Mouse (Mus musculus): ENCODE measurements around the gene Serpinb9e. TPM values are rescaled to one million over a fixed set of nuclear protein-coding genes. Genes with fewer than 3 reads are reported as not detected.

Gene Serpinb9e
- not detected for polyA plus RNA-seq (2014; fragmentation: Illumina TruSeq; extraction: RNeasy Lipid Tissue Mini Kit (QIAGEN cat#74804); ENCODE audit: low read depth, low replicate concordance)

DNA sequence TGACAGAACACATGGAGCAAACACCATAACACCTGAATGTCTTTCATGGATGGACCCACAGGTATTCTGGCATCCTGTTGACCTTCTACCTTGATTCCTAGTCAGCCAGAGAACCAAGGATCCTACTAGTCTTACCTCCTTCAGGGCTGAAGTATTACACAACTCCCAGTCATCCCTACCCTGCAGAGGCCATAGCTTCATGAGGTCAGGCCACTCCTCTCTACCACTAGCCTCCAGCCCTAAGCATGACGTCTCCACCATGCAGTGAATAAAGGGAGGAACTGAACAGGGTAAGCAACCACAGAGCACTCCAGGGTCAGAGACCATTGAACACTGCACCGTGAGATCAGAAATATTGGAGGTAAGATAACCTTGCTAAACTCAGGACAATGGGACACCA, at the start of gene Serpinb9e:
Gene Serpinb9e (plus strand): TSS at position 301 of the 400 bp plus-strand sequence.

Other genes with a start within 250 kb of the Serpinb9e start
- 128 TPM for gene Serpinb9, start 246.4 kb upstream of the Serpinb9e start, polyA plus RNA-seq (2014; fragmentation: Illumina TruSeq; extraction: RNeasy Lipid Tissue Mini Kit (QIAGEN cat#74804); ENCODE audit: low read depth, low replicate concordance)
- 0.58 TPM for gene Serpinb9b, start 222.2 kb upstream of the Serpinb9e start, polyA plus RNA-seq (2014; fragmentation: Illumina TruSeq; extraction: RNeasy Lipid Tissue Mini Kit (QIAGEN cat#74804); ENCODE audit: low read depth, low replicate concordance)
- 2.4 TPM for gene Serpinb1b, start 171.0 kb upstream of the Serpinb9e start, polyA plus RNA-seq (2014; fragmentation: Illumina TruSeq; extraction: RNeasy Lipid Tissue Mini Kit (QIAGEN cat#74804); ENCODE audit: low read depth, low replicate concordance)
- not detected for gene Serpinb9c, start 89.9 kb upstream of the Serpinb9e start, polyA plus RNA-seq (2014; fragmentation: Illumina TruSeq; extraction: RNeasy Lipid Tissue Mini Kit (QIAGEN cat#74804); ENCODE audit: low read depth, low replicate concordance)
- not detected for gene Serpinb9d, start 56.7 kb upstream of the Serpinb9e start, polyA plus RNA-seq (2014; fragmentation: Illumina TruSeq; extraction: RNeasy Lipid Tissue Mini Kit (QIAGEN cat#74804); ENCODE audit: low read depth, low replicate concordance)
- gene Serpinb9f, start 74.5 kb downstream of the Serpinb9e start, polyA plus RNA-seq (2014; fragmentation: Illumina TruSeq; extraction: RNeasy Lipid Tissue Mini Kit (QIAGEN cat#74804); ENCODE audit: low read depth, low replicate concordance): not detected
- not detected for gene Gm11397, start 146.1 kb downstream of the Serpinb9e start, polyA plus RNA-seq (2014; fragmentation: Illumina TruSeq; extraction: RNeasy Lipid Tissue Mini Kit (QIAGEN cat#74804); ENCODE audit: low read depth, low replicate concordance)
- not detected for gene Serpinb9g, start 235.2 kb downstream of the Serpinb9e start, polyA plus RNA-seq (2014; fragmentation: Illumina TruSeq; extraction: RNeasy Lipid Tissue Mini Kit (QIAGEN cat#74804); ENCODE audit: low read depth, low replicate concordance)